Mouse (Mus musculus) mouse trophoblast stem cell (cell line): Measurements from ENCODE around the gene Arhgap32.

Experiments
- in situ Hi-C, 2 experiments: fragments of 300-500 bp; cut with MseI, MboI; formaldehyde crosslinking; loops; 2 replicates in 1 of 2; 3 replicates in 1 of 2; pipeline ENCODE4 v1.15.1; 2025

Gene Arhgap32

DNA sequence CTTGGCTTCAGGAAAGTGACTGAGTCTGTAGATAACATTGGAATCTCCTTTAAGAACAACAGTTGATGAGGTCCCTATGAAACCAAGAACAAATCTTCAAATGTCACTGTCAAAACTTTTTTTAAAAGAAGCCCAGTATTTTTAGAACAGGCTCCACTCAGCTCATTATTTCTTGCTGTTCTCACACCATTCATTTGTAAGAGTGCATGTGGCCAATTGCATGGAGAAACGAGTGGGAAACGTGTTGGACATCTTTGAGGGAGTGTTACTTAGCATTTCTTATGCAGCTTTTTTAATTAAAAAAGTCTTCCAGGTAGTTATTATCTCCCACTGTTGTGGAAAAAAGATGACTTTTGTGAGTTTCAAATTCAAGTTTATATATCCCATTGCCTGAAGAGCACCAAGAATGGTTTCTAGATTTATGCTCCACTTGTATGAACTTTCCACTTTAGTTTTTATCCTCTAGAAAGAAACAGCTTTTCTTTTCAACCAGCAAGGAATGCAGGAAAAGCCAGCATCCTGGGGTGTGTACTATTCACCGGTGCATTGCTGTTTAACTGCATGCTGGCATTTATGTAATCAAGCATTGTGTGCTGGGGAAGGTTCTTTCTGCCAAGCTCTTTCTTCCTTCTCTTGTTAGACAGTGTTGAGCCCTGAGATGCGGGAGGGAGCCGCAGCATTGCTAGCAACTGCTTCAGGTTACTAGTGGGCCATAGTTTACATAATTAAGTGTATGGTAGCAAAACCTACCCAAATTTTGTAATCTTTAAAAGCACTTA, 76.5 kb downstream of the Arhgap32 start:
- in situ Hi-C loops, result no loop called here

DNA sequence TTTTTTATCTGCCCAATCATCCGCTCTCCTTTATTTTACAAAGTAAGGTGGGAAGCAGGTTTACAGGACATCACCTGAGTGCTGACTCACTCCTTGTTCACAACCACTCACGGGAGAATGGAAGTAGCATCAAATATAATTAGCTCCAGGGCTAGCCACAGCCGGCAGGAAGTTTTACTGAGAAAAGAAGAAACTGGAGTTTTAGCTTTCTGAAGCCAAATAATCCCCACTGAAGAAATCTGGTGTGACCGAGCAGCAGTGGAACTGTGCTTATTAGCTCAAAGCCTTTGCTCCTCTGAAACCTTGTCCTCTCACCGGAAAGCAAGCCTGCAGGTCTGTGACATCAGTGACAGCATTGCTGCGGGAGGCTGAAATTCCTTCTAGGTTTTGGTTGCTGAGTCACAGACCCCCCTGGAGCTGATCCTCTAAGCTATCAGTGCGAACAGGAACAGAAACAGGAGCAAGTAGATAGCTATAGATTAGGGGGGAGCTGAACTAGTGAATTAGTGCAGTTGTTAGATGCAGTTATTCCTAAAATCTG, 88.6 kb downstream of the Arhgap32 start:
- in situ Hi-C loops, result no loop called here

DNA sequence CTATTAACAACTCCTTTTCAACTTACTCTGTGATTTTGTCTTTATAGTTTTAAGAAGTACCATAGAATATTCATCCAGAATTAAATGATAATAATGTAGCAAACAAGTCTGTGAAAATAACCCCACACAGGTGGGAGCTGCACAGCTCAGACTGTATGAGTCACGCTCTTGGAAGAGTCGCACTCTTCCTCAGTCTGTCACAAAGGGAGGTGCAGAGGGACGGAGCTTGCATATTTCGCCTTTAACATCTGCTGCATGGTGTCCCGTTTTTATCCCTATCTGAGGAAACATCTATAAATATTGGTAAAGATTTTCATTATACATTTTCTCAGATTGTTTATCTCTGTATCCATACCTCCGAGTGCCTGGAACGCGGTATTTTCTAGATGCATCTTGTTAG, 91.2 kb downstream of the Arhgap32 start:
- in situ Hi-C loops, result no loop called here

DNA sequence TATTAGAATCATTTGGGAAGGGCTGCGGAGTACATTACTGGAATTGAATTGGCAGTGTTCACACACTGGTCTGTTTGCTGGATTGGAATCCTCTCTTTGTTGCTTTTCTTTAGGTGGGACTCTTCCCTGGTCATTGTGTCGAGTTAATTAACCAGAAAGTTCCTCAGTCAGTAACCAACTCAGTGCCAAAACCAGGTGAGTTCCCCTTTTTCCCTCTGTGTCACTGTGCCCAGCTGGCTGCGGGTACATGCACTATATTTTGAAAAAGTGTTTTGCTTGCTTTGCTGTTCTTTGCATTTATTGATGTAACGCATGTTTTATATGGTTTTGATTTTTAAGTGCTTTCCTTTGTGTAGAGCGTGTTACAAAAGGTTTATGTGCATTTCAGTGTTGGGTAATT, 92.1 kb downstream of the Arhgap32 start:
- in situ Hi-C loops, result no loop called here

DNA sequence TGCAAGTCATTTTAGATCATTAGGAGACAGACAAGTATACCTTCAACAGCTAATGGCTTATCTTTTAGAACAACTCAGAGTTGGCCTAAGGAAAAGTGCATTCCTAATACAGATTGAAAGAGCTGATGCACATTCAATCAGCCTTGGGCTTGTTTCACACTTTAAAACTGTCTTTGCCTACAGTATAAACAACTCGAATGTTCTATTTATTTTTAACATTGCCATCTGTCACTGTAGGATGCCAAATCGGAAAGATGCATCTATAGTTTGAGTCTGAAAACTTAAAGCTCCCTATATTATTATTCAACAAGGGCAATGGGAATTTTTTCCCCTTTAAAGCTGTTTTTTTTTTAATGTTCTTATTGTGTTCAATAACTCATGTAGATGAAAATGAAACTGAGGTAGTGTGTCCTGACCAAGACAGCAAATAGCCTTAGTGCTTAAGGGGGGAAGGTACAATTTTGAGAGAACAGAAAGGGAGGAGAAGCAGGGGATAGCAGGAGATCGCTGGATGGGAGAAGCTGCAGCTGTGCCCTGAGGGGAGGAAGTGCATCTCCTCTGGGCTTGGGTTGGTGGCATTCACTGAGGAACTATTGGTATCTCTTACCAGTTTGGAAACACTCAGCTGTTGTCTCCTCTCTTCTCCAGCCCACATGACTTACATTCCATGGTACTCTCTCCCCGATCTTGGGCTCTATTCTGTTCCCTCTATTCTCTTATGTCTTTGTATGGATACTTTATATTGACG, 101.1 kb downstream of the Arhgap32 start:
- in situ Hi-C loops, result no loop called here

DNA sequence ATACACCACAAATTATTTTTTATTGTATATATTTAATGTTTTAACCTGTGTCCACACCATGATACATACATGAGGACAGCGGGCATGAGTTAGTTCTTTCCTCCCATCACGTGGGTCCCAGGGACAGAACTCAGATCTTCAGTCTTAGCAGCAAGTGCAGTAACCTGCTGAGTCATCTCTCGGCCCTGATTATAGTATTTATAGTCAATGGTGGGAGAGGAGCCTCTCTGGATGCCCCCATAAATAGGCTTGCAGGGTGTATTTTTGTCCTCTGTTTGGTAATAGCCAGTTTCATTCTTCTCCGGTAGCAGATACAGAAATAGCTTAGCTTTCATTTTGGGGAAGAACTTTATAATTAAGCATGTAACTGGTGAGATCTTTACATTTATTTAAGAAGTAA, 103.5 kb downstream of the Arhgap32 start:
- in situ Hi-C loops, result no loop called here

DNA sequence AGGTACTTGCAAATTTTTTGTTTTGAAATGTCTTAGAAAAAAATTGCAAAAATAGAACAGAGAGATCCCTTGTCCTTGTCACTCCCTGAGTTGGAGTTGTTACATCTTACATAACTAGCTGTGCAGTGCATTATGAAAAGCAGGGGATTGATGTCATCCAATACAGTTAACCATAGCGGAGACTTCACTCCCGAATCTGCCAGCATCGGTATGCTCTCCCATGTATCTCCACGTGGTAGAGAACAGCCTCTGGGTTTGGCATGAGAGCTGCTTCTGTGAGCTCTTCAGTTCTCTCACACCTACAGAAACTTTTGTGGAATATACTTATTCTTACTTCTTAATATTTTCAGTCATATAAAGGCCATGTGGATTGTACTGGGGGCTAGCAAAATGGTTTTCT, 106.2 kb downstream of the Arhgap32 start:
- in situ Hi-C loops, result no loop called here

DNA sequence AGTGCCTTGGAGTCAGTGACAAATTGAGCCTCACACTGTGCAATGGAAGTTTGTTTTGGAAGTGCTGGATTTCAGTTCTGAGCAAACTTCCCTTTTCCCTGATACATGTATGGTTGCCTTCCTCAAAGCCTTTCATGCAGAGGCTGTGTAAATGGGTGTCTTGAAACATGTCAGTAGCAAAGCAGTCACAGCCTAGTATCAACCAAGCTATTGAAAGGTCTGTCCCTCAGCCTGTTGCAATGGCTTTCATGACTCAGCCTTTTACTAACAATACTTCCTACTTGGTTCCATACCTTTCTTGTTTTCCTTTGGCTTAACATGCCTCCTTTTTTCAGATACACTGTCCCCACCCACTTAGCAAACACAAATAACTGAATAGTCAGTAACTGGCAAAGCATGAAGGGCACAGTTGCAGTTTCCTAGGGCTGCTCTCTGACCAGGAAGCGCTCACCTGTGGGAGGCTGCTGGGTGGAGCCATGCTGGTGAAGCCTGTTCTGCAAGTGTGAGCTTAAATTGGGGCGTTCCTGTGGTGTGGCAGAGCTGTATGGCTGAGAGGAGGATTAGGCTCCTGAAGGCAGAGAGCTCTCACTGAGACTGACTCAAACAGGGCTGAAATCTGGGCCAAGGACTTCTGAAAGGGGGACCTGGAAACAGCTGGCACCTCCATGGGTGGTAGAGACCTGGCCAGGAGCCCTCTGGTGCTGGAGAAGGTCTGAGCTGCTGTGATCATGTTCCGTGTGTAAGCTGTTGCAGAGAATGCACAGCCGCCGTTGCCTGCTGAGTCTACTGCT, 108.0 kb downstream of the Arhgap32 start:
- in situ Hi-C loops, result no loop called here

DNA sequence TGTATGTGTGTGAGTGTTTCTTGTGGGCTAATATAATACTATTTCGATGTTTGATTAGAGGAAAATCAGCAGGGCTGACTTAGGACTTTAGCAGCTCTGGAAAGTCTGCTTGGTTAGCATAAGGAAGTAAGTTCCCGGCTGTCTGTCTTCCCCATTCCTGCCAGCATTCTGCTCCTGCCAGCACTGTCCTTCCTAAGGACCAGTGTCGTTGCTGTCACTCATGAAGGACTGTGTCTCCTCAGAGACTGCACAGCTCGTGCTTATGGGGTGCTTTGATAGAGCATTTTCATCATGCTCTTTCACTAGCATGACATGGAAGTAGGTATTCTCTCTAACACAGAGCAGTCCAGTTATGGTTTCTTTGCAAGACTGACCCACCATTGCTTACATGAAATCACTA, 109.0 kb downstream of the Arhgap32 start:
- in situ Hi-C loops, result no loop called here

DNA sequence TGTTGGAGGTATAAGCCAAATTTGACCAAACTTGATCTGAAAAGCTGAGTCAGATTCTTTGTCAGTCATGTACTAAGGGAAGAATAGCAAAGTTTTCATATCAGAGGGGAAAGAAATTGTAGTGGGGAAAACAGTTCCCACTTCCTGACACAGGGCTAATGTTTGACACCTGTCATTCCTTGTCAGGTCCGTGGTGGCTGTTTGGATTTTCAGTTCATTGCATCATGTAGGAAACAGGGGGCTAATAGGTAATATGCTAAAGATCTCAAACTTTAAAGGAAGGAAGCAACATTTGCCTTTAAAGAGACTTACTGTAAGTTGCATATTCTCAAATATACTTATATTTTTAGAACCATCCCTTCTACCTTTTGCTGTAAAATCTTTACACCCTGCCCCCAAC, 109.6 kb downstream of the Arhgap32 start:
- in situ Hi-C loops, result no loop called here

DNA sequence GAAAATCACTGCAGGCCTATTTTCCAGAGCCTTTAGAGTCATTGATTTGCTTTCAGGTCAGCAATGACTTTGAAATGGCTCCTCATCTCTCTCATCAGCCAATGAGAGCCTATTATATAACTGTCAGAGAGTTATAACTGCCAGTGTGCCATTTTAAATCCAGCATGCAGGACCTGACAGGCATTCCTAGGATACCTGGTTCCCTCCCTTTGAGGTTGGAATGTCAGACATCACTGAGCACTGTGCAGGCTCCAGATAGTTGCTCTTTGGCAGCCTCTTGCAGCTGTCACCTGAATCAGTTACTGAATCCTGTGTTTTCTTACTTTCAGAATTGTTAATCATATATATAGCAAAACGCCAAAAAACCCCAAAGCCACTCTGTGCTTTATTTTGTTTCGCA, 111.1 kb downstream of the Arhgap32 start:
- in situ Hi-C loops, result no loop called here

DNA sequence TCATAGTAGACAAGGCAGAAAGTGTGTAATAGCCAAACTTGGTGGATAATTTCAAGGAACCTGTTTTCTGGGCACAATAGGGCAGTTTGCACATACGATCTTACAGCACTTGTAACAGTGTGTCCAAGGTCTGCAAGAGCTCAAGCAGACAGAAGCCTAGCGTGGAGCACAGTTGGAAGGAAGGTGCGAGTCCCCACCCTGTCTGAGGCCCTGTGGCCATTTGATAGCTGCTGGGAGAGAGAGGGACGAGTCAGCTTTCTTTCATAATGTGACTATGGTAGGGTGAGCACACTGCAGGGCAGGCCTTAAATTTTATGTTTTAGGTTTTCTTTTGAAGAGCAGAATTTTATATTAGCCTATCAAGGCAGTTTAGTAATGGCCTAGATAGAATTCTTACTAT, 117.7 kb downstream of the Arhgap32 start:
- in situ Hi-C loops, result no loop called here

DNA sequence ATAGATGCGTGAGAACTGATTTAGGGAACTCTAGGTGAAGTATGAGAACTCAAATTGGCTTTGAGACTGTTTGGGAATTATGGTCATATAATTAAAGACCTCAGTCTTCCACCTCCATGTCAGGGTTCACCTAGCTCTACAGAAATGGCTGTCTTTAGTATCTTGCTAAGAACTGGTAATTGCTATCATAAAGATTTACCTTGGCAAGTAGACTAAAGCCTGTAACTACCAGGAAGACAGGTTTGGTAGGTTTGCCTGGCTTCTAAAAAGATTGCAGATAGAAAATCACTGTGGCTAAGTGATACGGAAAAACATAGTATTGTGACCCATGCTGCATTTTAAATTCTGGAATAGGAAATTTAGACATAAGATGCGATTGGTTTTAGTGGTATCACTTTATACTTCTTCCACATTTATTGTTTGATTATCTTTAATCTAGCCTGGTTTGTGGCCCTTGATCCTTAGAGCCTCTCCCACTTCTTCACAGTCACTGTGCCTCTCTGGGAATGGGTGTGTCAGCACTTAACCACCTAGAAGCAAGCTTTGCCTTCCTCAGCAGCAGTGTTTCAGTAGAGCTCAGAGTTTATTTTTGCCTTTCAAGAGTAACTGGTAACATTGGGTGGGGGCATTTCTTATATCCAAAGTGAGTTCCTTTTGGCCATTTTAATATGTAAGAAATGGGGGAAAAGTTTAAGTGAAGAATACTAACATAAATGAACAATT, 119.0 kb downstream of the Arhgap32 start:
- in situ Hi-C loops, result no loop called here

DNA sequence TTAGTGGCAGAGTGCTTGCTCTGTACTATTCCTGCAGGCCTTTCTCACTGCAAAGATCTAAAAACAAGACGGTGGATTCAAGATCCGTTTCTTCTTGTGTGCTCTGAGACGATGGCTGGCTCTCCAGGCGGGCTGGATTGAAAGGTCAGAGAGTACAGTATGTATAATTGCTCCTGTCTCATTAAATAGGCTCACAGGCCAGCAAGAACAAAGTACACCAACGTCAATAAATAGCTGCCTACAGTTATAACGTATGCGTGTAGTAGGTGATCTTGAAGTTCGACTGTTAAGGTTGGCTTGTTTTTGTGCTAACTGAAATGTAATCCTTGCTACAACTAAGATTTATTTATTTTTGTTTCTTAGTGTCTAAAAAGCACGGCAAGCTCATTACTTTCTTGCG, 123.0 kb downstream of the Arhgap32 start:
- in situ Hi-C loops, result no loop called here

DNA sequence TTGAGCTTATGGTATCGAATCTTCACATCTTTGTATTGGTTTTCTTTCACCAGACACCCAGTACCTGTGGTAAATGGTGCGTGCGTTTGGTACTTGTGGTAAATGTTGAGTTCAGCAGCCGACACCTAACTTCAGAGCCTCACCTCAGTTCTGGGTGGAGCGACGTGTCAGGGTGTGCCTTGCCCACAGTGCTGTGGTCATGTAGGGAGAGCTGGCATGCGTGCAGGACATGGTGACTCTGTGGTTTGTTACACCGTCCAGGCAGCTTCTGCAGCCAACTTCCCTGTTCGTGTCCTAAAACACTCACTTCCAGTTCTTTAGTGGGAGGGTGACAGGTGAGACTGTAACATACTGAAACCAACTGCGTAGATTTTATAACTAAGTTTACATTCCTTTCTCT, 123.5 kb downstream of the Arhgap32 start:
- in situ Hi-C loops, result no loop called here

DNA sequence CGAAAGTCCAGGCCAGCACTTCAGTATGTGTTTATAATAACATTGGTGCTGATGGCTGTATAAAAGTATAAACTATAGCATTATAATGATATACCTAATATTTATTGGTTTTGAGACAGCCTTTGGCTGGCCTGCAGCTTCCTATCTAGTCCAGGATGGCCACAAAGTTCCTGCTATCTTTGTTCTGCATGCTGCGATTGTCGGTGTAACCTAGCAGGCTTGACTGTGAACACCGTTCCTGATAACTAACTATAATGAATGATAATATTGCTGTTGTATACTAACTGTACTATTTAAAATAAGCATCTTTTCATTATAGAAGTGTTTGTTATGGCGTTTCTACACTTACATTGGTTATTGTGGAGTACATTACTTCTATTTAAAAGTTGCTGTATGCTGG, 124.5 kb downstream of the Arhgap32 start:
- in situ Hi-C loops, result no loop called here

DNA sequence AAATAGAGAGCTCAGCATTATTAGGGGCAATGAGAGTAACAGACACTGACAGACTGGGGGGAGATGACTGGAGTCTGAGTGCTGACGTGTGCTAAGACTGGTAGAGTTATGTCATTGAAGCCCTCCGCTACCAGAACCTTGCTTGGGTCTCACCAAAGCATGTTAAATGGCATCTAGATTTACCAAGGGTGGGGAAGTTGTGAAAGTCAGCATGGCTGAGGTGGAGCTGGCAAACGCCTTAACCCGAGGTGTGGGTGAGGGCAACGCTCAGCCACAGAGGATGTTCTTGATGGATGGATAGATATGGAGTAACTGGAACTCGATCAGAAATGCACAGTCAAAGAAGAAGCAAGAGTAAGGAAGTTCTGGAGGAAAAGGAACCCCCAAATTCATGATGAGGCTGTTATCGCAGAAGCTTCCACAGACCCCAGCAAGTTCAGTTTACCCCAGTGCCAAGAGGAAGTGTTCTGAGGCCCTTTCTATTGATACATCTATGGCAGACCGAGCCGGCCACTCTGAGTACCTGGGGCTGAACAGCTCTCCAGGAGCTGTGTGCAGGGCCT, 125.8 kb downstream of the Arhgap32 start:
- in situ Hi-C loops, result no loop called here

DNA sequence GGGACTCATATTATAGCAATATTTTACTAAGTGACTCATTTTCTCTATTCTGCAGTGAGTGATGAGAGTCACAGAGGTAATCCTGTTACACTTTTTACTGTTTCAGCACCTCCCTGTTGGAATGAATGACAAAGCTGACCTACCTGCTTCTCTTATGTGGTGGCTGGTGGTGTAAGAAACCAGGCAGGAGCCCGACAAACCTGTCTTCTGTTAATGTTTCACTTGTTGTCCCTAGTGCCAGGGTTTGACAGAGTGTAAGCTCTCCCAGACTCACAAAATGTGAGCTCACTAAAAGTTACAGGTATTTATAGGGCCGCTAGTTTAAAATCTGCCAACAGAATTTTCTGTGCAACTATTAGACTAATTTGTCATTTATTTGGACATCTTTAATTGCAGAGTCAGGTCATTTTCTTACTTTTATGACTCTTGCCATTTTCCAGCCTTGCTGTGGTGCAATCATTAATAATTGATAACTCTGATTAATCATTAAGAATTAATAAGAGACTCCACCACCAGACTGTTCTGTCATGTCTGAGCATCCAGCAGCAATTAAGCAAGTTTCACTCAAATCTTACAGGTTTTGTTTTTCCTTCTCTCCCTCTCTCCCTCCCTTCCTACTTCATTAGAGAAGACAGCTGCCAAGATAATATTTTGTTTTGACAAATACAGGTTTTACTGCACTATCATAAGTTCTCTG, 127.1 kb downstream of the Arhgap32 start:
- in situ Hi-C loops, result no loop called here

DNA sequence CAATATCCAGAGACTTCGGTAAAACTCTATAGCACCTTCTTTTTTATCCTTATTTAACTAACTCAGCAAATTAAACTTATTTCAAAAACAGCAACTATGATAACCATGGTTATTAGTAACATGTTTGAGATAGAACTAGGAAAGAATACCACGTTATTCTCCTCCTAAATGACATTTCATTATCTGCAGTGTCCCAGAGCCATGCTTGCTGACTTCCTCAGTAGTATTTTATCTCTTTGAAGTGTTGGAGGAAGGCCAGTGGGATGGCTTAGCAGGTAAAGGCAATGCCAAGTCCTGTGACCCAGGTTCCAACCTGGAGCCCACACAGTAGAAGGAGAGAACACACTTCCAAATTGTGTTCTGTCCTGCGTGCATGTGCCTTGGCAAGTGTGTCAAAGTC, 129.3 kb downstream of the Arhgap32 start:
- in situ Hi-C loops, result no loop called here

DNA sequence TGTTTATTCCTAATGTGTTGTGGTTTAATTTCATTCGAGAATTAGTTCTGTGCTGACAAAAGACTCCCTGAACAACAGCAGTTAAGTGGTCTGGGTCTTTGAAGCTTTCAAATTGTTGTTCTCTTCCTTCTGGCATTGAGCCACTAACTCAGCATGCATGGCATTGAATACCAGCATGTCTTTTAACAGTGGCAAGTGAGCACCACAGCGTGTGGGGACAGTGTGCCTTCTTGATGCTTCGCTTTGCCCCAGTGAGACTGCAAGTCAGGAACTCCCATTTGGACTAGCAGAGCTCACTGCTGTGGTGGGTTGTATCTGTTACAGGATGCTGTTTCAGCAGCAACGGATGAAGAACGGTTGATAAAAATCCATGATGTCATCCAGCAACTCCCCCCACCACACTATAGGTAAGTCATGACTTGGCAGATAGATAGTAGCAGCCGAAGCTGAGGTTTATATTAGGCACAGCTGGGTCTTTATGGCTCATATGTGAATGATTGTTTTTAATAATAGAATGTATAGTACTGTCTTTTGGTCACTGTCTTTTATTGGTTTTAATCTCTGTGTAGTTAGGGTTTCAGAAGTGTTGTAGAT, 130.3 kb downstream of the Arhgap32 start:
- in situ Hi-C loops, result no loop called here
